Mouse (Mus musculus) hematopoietic stem cell, adult 5-6 weeks (primary cell): ENCODE measurements around the gene Ankrd9. TPM values are rescaled to one million over a fixed set of nuclear protein-coding genes. Genes with fewer than 3 reads are reported as not detected.

Experiments used
- ATAC-seq, 2 experiments: fragments of 125-278 bp in 1 of 2; replicated peaks in 1 of 2; 2 replicates each; pipeline ENCODE4 v1.8.0; 2016 to 2017; ENCODE audit warnings: inconsistent platforms in 2 of 2, mild to moderate bottlenecking in 2 of 2, moderate number of reproducible peaks in 2 of 2, low read depth in 1 of 2, moderate TSS enrichment in 1 of 2; ENCODE audit not compliant: low FRiP score in 2 of 2, poor library complexity in 2 of 2, severe bottlenecking in 2 of 2, insufficient read depth in 1 of 2, low TSS enrichment in 1 of 2
- total RNA-seq: library from RNA; stranded (forward); fragments of 172-1452, 232-1000 nt; gene quantifications from 2 replicates; pipeline ENCODE4 v1.2.3, GENCODE M21; 2017

Gene Ankrd9
- total RNA-seq, 1 experiment from 2014 or later: 4.2 TPM

- peak; percentile 14 to 44; a peak in 3 of 4 replicates for ATAC-seq
Observed at GRCm38 (mm10) chr12:110974726-110975125, 4.1 kb downstream of the Ankrd9 start.

- peak in 1 of 2 experiments; percentile 43; a peak in 2 of 4 replicates for ATAC-seq
Observed at GRCm38 (mm10) chr12:110974295-110974694, 4.5 kb downstream of the Ankrd9 start.

- no peak for ATAC-seq
Observed at GRCm38 (mm10) chr12:110973829-110974228, 5.0 kb downstream of the Ankrd9 start.

DNA sequence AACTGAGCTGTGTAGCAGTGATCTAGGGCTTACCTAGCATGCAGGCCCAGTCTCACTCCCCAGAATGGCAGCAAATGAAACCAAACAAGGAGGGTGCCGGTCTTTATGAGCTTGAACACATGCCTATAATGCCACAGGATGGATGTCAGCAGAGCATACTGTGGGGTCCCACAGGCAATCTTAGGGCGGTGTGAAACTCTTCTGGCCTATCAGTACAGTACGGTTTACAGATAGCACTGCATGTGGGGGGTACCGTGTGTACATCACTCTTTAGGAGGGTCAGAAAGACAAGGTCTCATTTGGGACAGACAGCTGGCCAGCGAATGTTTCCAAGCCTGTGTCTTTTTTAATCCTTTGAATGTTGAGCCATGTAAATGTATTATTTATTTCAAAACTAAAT is 6.9 kb downstream of the Ankrd9 start:
- no peak for ATAC-seq

- no peak for ATAC-seq
Observed at GRCm38 (mm10) chr12:110970408-110970807, 8.4 kb downstream of the Ankrd9 start.

DNA sequence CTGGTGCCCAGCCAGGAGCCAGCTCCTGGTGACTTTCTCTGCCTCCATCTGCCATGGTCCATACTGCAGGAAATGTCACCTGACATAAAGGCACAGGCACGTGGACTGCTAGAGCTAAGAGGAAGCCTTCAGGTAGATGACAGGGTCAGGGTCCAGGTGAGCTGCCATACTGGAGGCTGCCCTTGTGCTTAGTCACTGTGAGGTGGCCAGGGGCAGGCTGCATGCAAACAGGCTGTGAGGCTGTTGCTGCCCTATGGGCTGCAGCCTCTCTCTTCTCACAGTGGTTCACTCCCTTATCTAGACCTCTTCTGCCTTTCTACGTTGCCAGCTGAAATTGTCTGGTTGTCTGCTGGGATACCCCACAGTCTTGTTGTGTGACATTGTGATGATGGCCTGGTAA is 11.7 kb downstream of the Ankrd9 start:
- ATAC-seq: no peak

DNA sequence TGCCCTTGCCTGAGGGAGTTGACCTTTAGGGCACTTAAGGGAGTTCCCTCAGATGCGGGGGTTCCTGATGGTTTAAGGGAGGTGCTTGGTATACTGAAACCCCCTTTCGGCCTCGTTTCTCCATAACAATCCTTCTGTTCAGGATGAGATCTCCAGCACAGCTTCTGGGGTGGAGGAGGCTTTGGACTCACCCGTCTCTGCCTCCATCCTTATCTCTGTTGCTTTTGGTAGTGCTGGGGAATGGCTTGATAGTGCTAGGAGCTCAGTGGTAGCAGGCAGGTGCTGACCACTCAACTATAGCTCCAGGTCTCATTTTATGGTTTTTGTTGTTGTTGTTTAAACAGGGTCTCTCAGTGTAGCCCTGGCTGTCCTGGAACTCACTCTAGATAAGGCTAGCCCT is 12.8 kb downstream of the Ankrd9 start:
- ATAC-seq: no peak

DNA sequence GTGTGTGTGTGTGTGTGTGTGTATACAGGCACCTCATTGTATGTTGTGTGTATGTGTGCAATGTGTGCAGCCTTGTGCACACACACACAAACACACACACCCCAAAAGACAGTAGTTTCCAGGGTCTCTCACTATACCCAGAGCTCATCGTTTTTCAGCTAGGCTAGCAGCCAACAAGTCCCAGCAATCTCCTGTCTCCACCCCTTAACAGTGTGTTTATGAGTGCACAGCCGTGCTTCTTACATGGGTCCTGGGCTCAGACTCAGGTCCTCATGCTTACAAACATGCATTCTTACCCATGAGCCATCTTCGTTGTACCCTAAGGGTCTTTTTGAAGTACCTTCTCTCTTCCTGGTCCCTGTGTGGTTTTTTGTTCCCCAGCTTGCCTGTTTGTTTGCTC is 13.3 kb downstream of the Ankrd9 start:
- ATAC-seq: no peak

DNA sequence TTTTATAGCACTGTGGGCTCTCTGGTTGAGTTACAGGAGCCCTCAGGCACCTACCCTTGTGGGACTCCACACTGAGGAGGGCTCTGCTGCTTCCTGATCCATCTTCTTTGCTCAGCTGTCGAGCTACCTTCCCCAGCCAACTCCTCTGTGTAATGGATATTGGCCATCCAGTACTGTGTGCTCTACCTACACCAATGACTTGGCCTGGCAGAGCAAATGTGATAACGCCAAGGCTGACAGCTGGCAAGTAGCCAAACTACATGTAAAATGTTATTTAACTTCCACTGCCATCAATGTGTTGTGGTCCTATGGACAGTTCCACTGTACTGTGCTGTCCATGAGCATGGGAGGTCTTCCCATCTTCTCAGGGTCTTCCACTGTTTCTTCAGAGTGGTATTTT is 16.9 kb downstream of the Ankrd9 start:
- ATAC-seq: no peak

GRCm38 (mm10) chr12:110954351-110954991 is 24.4 kb downstream of the Ankrd9 start:
- ATAC-seq: no peak

DNA sequence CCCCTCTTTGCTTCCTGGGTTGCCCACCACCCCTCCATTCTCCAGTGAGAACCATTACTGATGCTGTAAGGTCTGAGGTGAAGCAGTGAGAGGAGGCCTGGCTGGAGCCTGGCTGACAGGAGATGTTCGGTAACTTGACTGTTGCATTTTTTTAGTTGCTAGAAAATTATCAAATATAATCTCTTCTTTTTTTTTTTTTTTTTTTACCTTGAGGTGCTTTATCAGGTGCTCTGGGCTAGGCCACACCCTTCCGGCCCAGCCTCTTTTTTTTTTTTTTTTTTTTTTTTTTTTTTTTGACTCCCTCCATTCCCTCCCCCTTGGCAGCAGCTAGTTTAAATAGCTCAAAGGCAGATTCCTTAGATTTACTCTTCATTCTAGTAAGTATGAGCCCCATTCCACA is 24.9 kb downstream of the Ankrd9 start:
- ATAC-seq: no peak

DNA sequence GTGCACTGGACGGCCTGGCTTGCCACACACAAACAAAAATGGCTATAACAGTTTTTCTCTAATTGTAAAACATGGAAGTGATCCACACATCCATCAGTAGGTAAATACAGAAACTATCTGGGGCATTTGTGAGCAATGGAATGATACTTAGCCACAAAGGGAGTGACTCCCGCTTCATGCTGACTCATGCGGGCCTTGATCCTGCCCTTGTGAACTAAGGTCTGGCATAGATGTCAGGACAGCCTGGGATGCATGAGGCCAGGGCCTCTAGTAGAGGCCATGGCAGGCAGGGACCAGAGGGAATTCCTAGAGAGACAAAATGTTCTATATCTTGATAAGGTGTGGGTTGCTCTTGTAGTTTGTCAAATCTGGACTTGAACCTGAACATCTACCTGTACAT is 25.4 kb downstream of the Ankrd9 start:
- ATAC-seq: no peak

DNA sequence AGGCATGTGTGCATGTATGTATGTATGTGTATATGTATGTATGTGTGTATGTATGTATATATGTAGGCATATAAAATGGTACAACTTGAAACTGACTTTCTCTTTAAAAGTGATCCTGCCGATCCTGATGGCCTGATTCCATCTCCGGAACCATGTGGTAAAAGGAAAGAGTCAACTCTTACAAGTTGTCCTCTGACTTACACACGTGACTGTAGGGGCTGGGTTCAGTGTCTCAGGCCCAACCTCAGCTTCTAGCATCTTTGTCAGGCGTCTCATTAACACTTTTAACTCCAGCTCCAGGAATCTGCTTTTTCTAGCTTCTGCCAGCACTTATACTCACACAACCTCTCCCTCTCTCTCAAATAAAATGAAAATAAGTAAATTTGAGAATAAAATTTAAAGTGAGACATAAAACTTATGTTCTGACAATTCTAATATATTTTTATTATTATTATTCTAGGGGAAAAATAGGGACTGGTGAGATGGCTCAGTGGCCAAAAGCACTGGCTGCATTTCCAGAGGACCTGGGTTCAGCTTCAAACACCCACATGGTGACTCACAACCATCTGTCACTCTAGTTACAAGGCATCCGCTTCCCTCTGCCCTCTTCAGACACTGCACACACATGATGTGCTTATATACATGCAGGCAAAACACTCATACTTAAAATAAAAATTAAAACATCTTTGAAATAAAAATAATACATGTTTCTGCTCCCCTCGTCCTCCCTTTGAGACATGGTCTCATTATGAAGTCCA is 26.0 kb downstream of the Ankrd9 start:
- ATAC-seq: no peak

- ATAC-seq: no peak
Observed at GRCm38 (mm10) chr12:110951236-110951635, 27.6 kb downstream of the Ankrd9 start.

- ATAC-seq: no peak
Observed at GRCm38 (mm10) chr12:110950151-110950550, 28.7 kb downstream of the Ankrd9 start.

DNA sequence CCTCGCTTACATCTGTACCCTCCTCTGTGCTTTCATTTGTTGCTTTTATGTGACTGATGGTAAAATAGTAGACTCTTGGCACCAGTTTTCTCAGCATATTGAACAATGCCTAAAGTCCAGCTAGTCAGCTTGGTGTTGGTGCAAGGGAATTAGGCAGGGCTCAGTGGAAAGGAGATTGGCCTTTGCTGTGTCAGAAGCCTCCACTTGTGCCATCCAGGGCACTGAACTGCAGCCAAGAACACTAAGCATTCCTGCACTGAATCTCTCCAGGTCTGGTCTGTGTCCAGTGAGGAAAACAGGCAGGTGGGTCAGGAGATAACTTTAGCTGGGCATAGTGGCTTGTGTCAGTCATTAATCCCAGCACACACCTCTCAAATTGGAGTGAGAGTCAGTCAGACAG is 29.4 kb downstream of the Ankrd9 start:
- ATAC-seq: no peak

GRCm38 (mm10) chr12:110948910-110949201 is 30.0 kb downstream of the Ankrd9 start:
- ATAC-seq: no peak

DNA sequence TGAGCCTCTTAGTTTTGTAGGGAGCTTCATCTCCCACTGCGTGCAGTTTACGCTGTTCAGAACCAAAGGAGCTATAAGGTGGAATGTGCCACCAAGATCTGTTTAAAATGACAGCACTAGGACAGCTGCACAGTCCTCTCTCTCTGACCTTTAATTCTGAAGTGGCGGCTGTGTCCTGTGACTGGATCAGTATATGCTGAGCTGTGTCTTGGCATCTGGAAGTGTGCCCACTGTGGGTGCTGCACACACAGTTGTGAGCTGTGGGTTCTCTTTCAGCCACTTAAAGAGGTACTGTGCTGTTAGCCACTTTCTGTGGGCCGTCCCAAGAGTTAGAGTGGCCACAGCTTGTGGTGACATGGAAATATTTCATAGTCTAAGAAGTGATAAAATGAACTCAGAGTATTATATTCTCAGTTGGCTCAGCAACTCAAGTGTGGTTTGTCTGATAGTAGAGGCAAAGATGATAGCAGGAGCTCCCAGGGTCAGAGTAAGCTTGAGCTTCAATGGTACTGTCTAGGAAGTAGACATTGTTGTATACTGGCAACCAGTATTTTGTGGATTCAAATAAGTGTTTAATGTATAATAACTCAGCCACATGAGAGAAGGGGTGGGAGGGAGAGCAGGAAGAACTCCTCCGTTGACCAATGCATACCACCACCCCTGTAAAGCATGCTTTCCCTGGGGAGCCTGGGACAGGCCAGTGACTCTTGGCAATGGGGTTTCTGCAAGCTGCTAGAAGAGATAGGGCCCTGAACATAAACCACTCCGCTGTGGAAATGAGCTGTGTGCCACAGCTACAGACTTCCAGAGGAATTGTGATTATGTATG is 30.5 kb downstream of the Ankrd9 start:
- ATAC-seq: peak in 1 of 2 experiments; percentile 39; a peak in 1 of 4 replicates
